Mouse (Mus musculus): ENCODE data around the gene Clec11a.
"Not testable (repeated sequence)": the region's sequence is repeated elsewhere in the genome, so short reads cannot be mapped to it uniquely, and the experiment has no call there.

DNA sequence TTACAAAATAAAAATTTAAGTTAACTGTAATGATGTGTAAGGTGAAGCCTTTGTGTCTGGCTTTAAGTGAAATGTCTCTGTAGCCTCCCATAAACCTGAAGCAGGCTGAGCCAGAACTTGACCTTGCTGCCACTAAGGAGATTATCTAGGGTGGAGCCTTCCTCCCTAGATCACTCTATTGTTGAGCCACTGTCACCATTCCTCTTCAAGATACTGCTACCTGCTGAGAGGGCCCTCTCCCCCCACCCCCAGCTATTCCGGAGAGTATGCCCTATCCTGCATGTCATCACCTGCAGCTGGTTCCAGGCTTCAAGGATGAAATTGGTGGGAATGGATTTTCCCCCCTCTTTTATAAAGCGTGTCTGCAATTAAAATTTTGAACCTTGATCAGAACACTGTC, 9.2 kb downstream of the Clec11a start:
- not testable (repeated sequence) for TF ChIP-seq CTCF, POLR2A (IDR thresholded peaks at IDR 0.05; ENCODE audit: insufficient read depth, low read depth, low read length)

Data from olfactory bulb, adult 2 months (tissue).